Mouse (Mus musculus) hindbrain, postnatal 0 days (tissue): ENCODE measurements at regions not wholly inside any gene's neighbourhood (a gene's known extent, or its start where the extent isn't known, plus 50 kb on each side); places are given as distances from the start of the nearest gene placed in this dataset.

Experiments
- ATAC-seq: fragments of 200-750 bp; cut with Nextera tagmentation; 2 replicates; pipeline ENCODE4 v1.8.0; 2017; ENCODE audit warnings: mild to moderate bottlenecking, moderate TSS enrichment, moderate library complexity
- DNase-seq: peaks from one replicate; pipeline ENCODE4 v3.0.0-alpha.2; 2015; ENCODE audit warnings: low spot score
- H3K27ac ChIP-seq: fragments of 300-500 bp; sonication (generic); 2 replicates; pipeline ENCODE4 v1.5.1; 2014; ENCODE audit warnings: mild to moderate bottlenecking
- H3K27me3 ChIP-seq: fragments of 300-500 bp; sonication (generic); 2 replicates; pipeline ENCODE4 v1.6.1; 2014; ENCODE audit warnings: low read length, mixed read lengths; ENCODE audit not compliant: insufficient read depth
- H3K36me3 ChIP-seq: fragments of 300-500 bp; sonication (generic); 2 replicates; pipeline ENCODE4 v1.6.1; 2014; ENCODE audit warnings: low read length, mixed read lengths; ENCODE audit not compliant: insufficient read depth
- H3K4me1 ChIP-seq: fragments of 300-500 bp; sonication (generic); 2 replicates; pipeline ENCODE4 v1.6.1; 2014; ENCODE audit warnings: antibody characterized with exemption, low read length, mixed read lengths; ENCODE audit not compliant: insufficient read depth
- H3K4me2 ChIP-seq: fragments of 300-500 bp; sonication (generic); 2 replicates; pipeline ENCODE4 v1.6.1; 2014; ENCODE audit warnings: low read depth, mild to moderate bottlenecking, low read length, moderate library complexity, mixed read lengths
- H3K4me3 ChIP-seq: fragments of 300-500 bp; sonication (generic); 2 replicates; pipeline ENCODE4 v1.5.1; 2014; ENCODE audit warnings: low read length
- H3K9ac ChIP-seq: fragments of 300-500 bp; sonication (generic); replicated peaks from 2 replicates; pipeline ENCODE4 v1.6.1; 2014; ENCODE audit warnings: mild to moderate bottlenecking, low read length, moderate library complexity, mixed read lengths
- H3K9me3 ChIP-seq: fragments of 300-500 bp; sonication (generic); 2 replicates; pipeline ENCODE4 v1.6.1; 2016; ENCODE audit warnings: low read length, mixed read lengths
- CTCF ChIP-seq: IDR thresholded peaks from 2 replicates; pipeline ENCODE4 v1.5.1; 2016; ENCODE audit warnings: antibody characterized with exemption, control low read depth, low read depth
- WGBS: fragments of 180-500 bp; shearing (Covaris S2); extraction: QIAGEN DNeasy Blood & Tissue Kit; methylation state at CpG from one replicate; pipeline ENCODE4 v1.1.7; 2014; 5-methylcytosine and 5-hydroxymethylcytosine counted together

DNA sequence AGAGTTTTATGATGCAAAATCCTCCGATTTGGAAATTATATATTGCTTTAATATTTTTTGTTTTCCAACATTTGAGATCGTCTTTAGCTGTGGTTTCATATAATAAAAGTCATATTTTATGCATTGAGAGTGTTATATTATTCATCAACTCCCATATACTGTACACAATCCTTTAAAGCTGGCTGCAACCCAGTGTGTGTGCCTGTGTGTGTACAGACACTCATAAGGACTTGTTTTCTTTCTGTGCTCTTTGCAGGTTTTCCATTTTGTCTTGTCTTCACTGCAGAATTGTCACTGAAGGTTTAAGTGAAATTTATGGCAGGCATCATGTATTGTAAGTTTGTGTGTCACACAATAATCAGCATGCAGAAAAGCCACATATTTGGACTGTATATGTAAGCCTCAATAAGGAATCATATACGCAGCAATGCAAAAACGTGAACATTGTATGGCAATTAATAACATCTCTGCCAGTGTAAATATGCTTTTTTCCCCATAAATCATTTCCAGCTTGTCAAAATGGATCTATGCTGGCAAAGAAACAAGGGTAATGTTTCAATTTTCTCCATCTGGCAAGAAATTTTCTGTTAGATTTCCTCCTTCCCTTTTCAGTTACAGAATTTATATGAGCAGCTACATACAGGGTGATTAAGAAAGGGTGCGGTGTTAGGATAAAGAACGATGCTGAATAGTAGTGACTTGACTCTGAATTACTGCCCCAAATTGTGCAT, 342.4 kb upstream of the Pkn2 start:
- H3K36me3 ChIP-seq, result no peaks in the 10 kb centered on the region
- H3K4me3 ChIP-seq, result no peak overlapping the region
- H3K27ac ChIP-seq, result no peak overlapping the region
- H3K4me2 ChIP-seq, result no peak overlapping the region
- DNase-seq (no peak), ATAC-seq (no peak)
- no peaks in the 10 kb centered on the region for H3K27me3 ChIP-seq
- 67% methylated on average over 6 of the region's 6 CpGs for WGBS
- H3K4me1 ChIP-seq, result no peaks in the 10 kb centered on the region
- no peaks in the 10 kb centered on the region for H3K9me3 ChIP-seq
- TF ChIP-seq CTCF, result no peak
- H3K9ac ChIP-seq, result no peak overlapping the region

DNA sequence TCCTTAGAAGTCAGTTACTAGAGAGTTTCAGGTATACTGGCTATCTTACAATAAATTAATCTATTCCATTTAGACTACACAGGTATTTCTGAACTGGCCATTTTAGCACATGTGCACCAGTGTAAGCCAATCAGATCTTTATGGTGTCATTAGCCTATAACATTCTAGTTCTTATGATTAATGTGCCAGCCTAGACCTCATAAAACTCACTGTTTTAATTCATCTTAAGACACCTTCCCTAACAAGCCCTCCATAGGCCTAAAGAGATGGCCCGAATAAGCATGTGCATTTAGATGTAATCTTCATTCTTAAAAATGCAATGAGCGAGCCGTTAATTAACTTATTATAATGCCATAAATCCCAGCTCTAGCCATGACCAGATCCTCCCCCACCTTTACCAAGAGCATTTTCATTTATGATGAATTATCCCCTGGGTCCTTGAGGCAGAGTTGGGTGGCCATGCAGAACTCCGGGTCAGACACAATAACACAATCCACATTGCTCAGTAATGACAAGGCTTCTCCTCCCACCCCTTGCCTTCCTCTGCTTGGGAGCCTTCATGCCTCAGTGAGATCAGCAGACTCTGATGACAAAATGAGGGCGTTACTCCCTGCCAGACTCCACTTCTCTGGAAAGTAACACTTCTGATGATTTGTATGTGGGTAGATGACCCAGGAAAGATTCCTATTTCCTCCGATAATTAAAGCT, 311.6 kb upstream of the Pkn2 start:
- H3K36me3 ChIP-seq, result no peaks in the 10 kb centered on the region
- DNase-seq (no peak), ATAC-seq (no peak)
- H3K4me3 ChIP-seq, result no peak overlapping the region
- H3K9ac ChIP-seq, result no peak overlapping the region
- H3K27me3 ChIP-seq, result no peaks in the 10 kb centered on the region
- no peak for TF ChIP-seq CTCF
- H3K4me2 ChIP-seq, result no peak overlapping the region
- no peaks in the 10 kb centered on the region for H3K9me3 ChIP-seq
- no peaks in the 10 kb centered on the region for H3K4me1 ChIP-seq
- 71% methylated on average over 6 of the region's 6 CpGs for WGBS
- no peak overlapping the region for H3K27ac ChIP-seq

DNA sequence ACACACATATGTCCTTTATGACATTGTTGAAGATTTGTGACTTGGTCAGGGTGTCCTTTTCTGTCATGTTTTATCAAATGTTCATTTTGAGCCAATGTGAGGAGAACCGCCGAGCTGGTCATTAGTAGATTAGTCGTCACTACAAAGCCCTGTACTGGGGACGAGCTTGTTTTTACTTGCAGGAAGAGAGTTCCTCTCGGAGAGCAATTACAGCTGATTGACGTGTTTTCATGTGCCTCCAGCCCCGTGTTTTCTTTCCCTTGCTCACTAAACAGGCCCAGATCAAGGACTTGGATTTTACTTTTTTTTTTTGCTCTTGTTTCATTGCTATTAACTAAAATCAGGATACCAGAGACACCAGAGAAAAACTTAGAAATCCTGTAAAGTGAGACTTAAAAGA, 307.1 kb upstream of the Pkn2 start:
- no peak for TF ChIP-seq CTCF
- Histone ChIP-seq H3K36me3 (no peaks in the 10 kb centered on the region), H3K4me2 (no peak overlapping the region), H3K4me3 (no peak overlapping the region), H3K9me3 (no peaks in the 10 kb centered on the region), H3K27me3 (no peaks in the 10 kb centered on the region), H3K4me1 (no peaks in the 10 kb centered on the region), H3K9ac (no peak overlapping the region), H3K27ac (no peak overlapping the region)
- WGBS, result 49% methylated on average over 7 of the region's 7 CpGs
- no peak for DNase-seq
- no peak for ATAC-seq

DNA sequence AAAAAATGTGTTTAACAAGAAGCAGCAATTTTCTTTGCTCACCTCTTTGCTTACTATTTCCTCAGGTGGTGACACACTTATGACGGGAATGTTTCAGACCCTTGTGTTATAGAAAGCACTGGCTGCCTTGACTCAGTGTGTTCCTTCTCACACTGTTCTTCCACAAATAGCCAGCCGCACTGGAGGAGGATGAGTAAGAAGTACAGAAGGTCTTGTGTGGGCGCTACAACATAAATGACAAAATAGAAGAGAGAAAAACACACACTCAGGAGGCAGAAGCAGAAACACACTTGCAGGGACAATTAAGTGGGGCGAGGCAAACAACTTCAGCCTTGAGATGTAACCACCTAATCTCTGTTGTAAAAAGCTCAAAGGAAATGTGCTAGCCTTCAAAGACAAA, 292.2 kb upstream of the Pkn2 start:
- DNase-seq, result no peak
- no peak for ATAC-seq
- 89% methylated on average over 4 of the region's 4 CpGs for WGBS
- no peak overlapping the region for H3K27ac ChIP-seq
- no peak for TF ChIP-seq CTCF
- H3K27me3 ChIP-seq, result no peaks in the 10 kb centered on the region
- no peak overlapping the region for H3K4me3 ChIP-seq
- H3K4me2 ChIP-seq, result no peak overlapping the region
- H3K36me3 ChIP-seq, result no peaks in the 10 kb centered on the region
- H3K9ac ChIP-seq, result no peak overlapping the region
- no peaks in the 10 kb centered on the region for H3K4me1 ChIP-seq
- H3K9me3 ChIP-seq, result no peaks in the 10 kb centered on the region

DNA sequence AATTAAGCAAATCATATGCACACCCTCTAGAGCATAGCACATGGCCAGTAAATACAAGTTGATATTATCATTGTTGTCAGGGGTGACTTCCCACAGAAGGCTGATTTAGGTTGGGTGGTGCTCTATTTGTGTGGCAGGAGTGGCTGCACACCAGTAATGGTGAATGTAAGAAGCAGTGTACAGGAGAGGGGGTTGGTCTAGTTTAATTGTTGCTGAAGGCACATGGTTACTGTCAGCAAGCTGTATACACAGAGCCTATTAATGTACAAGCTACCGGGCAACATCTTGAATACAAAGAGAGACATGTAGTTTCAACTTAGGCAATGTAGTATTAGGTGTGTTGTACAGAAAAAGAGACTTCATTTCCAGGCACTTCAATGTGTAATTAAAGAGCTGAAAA, 280.6 kb upstream of the Pkn2 start:
- WGBS, result 49% methylated on average over 1 of the region's 1 CpGs
- DNase-seq (no peak), ATAC-seq (no peak)
- no peak overlapping the region for H3K4me2 ChIP-seq
- no peaks in the 10 kb centered on the region for H3K36me3 ChIP-seq
- no peaks in the 10 kb centered on the region for H3K27me3 ChIP-seq
- H3K4me1 ChIP-seq, result no peaks in the 10 kb centered on the region
- no peak for TF ChIP-seq CTCF
- H3K4me3 ChIP-seq, result no peak overlapping the region
- H3K27ac ChIP-seq, result no peak overlapping the region
- H3K9ac ChIP-seq, result no peak overlapping the region
- no peaks in the 10 kb centered on the region for H3K9me3 ChIP-seq

DNA sequence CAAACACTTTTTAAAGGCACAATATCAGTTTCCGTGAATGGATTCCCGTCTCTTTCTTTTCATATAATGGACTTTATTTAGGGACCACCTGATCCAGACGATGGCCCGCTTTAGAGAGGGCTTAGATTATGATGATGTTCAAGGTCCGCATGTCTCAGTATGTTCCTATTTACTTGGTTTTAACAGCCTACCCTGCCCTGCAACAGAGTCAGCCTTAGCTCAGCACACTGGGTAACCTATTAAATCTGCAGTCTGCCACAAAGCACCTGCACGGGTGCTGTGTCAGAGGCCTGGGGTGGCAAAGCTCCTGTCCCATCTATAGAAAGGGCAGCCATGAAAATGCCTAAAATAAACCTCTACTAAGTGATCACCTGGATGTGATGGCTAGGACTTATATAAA, 280.2 kb upstream of the Pkn2 start:
- DNase-seq (no peak), ATAC-seq (no peak)
- H3K27ac ChIP-seq, result no peak overlapping the region
- H3K27me3 ChIP-seq, result no peaks in the 10 kb centered on the region
- H3K36me3 ChIP-seq, result no peaks in the 10 kb centered on the region
- no peaks in the 10 kb centered on the region for H3K4me1 ChIP-seq
- H3K9me3 ChIP-seq, result no peaks in the 10 kb centered on the region
- no peak for TF ChIP-seq CTCF
- no peak overlapping the region for H3K4me3 ChIP-seq
- H3K9ac ChIP-seq, result no peak overlapping the region
- 83% methylated on average over 6 of the region's 6 CpGs for WGBS
- H3K4me2 ChIP-seq, result no peak overlapping the region

DNA sequence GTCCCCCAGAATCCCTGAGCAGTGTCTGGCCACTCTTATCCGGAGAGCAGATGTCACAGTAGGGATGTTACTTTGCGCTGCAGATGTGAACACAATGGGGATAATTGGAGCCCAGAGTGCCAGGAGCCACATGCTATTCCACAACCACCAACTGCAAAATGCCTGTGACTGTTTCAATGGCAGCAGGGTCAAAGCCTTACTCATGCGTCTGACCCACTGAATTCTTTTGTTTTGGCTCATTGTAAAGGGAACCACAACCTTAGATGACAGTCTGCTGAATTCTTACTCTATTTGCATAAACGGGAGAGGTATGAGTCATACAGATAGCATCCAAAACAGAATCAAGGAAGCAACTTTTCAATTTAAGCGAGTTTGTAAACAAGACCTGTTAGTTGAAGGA, 276.8 kb upstream of the Pkn2 start:
- Histone ChIP-seq H3K9ac (no peak overlapping the region), H3K4me2 (no peak overlapping the region), H3K27ac (no peak overlapping the region), H3K27me3 (no peaks in the 10 kb centered on the region), H3K4me1 (no peaks in the 10 kb centered on the region), H3K4me3 (no peak overlapping the region), H3K9me3 (no peaks in the 10 kb centered on the region), H3K36me3 (no peaks in the 10 kb centered on the region)
- TF ChIP-seq CTCF, result no peak
- no peak for DNase-seq
- WGBS, result 27% methylated on average over 5 of the region's 5 CpGs
- ATAC-seq, result no peak
